Mouse (Mus musculus): ENCODE data around the gene Prune1.

GRCm38 (mm10) chr3:95310496-95310895 lies 28.6 kb upstream of the Prune1 start:
- no peak for TF ChIP-seq SMC3 (IDR thresholded peaks at IDR 0.05; ENCODE audit: low read depth, low read length)
- no peak for TF ChIP-seq POLR2A (IDR thresholded peaks at IDR 0.05; ENCODE audit: low read depth, low read length)
- TF ChIP-seq ZC3H11A (IDR thresholded peaks at IDR 0.05; ENCODE audit: low read depth, low read length), result no peak
- TF ChIP-seq TCF12 (IDR thresholded peaks at IDR 0.05; ENCODE audit: low read depth, low read length), result no peak
- TF ChIP-seq ELF1 (IDR thresholded peaks at IDR 0.05; ENCODE audit: low read depth, low read length), result no peak
- no peak for TF ChIP-seq CTCF (conservative IDR thresholded peaks at IDR 0.05 in 1 of 2, IDR thresholded peaks at IDR 0.05 in 1 of 2; ENCODE audit: low read depth in 2 of 2, low read length in 2 of 2)
